Mouse (Mus musculus) embryonic facial prominence, embryonic 14.5 days (tissue): ENCODE results near the gene Foxi1. TPM values are rescaled to one million over a fixed set of nuclear protein-coding genes. Genes with fewer than 3 reads are reported as not detected.

ENCODE experiments used
- ATAC-seq: fragments of 200-750 bp; cut with Nextera tagmentation; 2 replicates; pipeline ENCODE4 v1.8.0; 2017; ENCODE audit warnings: low read depth, moderate number of reproducible peaks, moderate TSS enrichment
- DNase-seq: peaks from one replicate; pipeline ENCODE4 v3.0.0-alpha.2; 2015; ENCODE audit warnings: low spot score
- H3K27ac ChIP-seq: fragments of 300-500 bp; sonication (generic); replicated peaks from 2 replicates; pipeline ENCODE4 v1.5.1; 2014; ENCODE audit warnings: low read depth, mild to moderate bottlenecking, low read length, moderate library complexity
- H3K27me3 ChIP-seq: fragments of 300-500 bp; sonication (generic); replicated peaks from 2 replicates; pipeline ENCODE4 v1.6.1; 2014; ENCODE audit warnings: low read length; ENCODE audit not compliant: control insufficient read depth, insufficient read depth
- H3K36me3 ChIP-seq: fragments of 300-500 bp; sonication (generic); 2 replicates; pipeline ENCODE4 v1.6.1; 2014; ENCODE audit warnings: low read length, mixed read lengths; ENCODE audit not compliant: control insufficient read depth, insufficient read depth
- H3K4me1 ChIP-seq: fragments of 300-500 bp; sonication (generic); 2 replicates; pipeline ENCODE4 v1.6.1; 2014; ENCODE audit warnings: antibody characterized with exemption, low read length; ENCODE audit not compliant: control insufficient read depth, insufficient read depth
- H3K4me2 ChIP-seq: fragments of 300-500 bp; sonication (generic); 2 replicates; pipeline ENCODE4 v1.6.1; 2014; ENCODE audit warnings: low read depth, mild to moderate bottlenecking, low read length, moderate library complexity, mixed read lengths
- H3K4me3 ChIP-seq: fragments of 300-500 bp; sonication (generic); 2 replicates; pipeline ENCODE4 v1.5.1; 2014; ENCODE audit warnings: low read depth, mild to moderate bottlenecking, low read length
- H3K9ac ChIP-seq: fragments of 300-500 bp; sonication (generic); 2 replicates; pipeline ENCODE4 v1.6.1; 2014; ENCODE audit warnings: low read depth, mild to moderate bottlenecking, low read length, moderate library complexity, mixed read lengths
- H3K9me3 ChIP-seq: fragments of 300-500 bp; sonication (generic); 2 replicates; pipeline ENCODE4 v1.6.1; 2016; ENCODE audit warnings: low read length; ENCODE audit not compliant: control insufficient read depth
- whole genome bisulfite sequencing: fragments of 180-500 bp; shearing (Covaris S2); extraction: QIAGEN DNeasy Blood & Tissue Kit; methylation state at CpG from one replicate; pipeline ENCODE4 v1.1.7; 2014; 5-methylcytosine and 5-hydroxymethylcytosine counted together
- polyA plus RNA-seq: library from polyadenylated mRNA; unstranded; fragments of >200 nt; fragmentation: Nextera tagmentation; extraction: Ambion mirVana; gene quantifications from 2 replicates; pipeline ENCODE4 v1.2.1, GENCODE M21; 2014

Gene Foxi1
- polyA plus RNA-seq, 1 experiment from 2014 or later: 0.99 TPM

- 0 out of 2 replicates have a peak, but pooled peaks cover 3% of the 10 kb centered on the region for H3K4me1 ChIP-seq
- H3K9me3 ChIP-seq: no peaks in the 10 kb centered on the region
- 67% methylated on average over 2 of the region's 2 CpGs for WGBS
- H3K4me2 ChIP-seq: no peak overlapping the region
- no peaks in the 10 kb centered on the region for H3K27me3 ChIP-seq
- H3K9ac ChIP-seq: no peak overlapping the region
- no peak for DNase-seq
- H3K36me3 ChIP-seq: no peaks in the 10 kb centered on the region
- H3K27ac ChIP-seq: no peak overlapping the region
- H3K4me3 ChIP-seq: no peak overlapping the region
- ATAC-seq: no peak
These were observed 29.1 kb downstream of the Foxi1 start for GRCm38 (mm10) chr11:34178752-34179151.

- no peak overlapping the region for H3K4me3 ChIP-seq
- ATAC-seq (no peak), DNase-seq (no peak)
- no peaks in the 10 kb centered on the region for H3K27me3 ChIP-seq
- H3K4me1 ChIP-seq: no peaks in the 10 kb centered on the region
- no peaks in the 10 kb centered on the region for H3K36me3 ChIP-seq
- no peaks in the 10 kb centered on the region for H3K9me3 ChIP-seq
- no peak overlapping the region for H3K4me2 ChIP-seq
- WGBS: 76% methylated on average over 1 of the region's 1 CpGs
- H3K27ac ChIP-seq: no peak overlapping the region
- no peak overlapping the region for H3K9ac ChIP-seq
These were observed 31.5 kb downstream of the Foxi1 start for GRCm38 (mm10) chr11:34176371-34176770.

- Histone ChIP-seq H3K9ac (no peak overlapping the region), H3K9me3 (no peaks in the 10 kb centered on the region), H3K27me3 (no peaks in the 10 kb centered on the region), H3K27ac (no peak overlapping the region), H3K4me1 (peaks cover 8% of the 10 kb centered on the region; the same call in 1 of the 2 replicates), H3K4me2 (no peak overlapping the region), H3K4me3 (no peak overlapping the region), H3K36me3 (no peaks in the 10 kb centered on the region)
- ATAC-seq (no peak), DNase-seq (no peak)
- WGBS: 90% methylated on average over 1 of the region's 1 CpGs
These were observed 36.7 kb downstream of the Foxi1 start for GRCm38 (mm10) chr11:34171221-34171620.

GRCm38 (mm10) chr11:34169464-34169894 is 38.4 kb downstream of the Foxi1 start:
- 6% methylated on average over 5 of the region's 5 CpGs for WGBS
- Histone ChIP-seq H3K36me3 (no peaks in the 10 kb centered on the region), H3K4me2 (no peak overlapping the region), H3K9me3 (no peaks in the 10 kb centered on the region), H3K4me3 (no peak overlapping the region), H3K27me3 (no peaks in the 10 kb centered on the region), H3K27ac (no peak overlapping the region), H3K9ac (no peak overlapping the region), H3K4me1 (peaks cover 8% of the 10 kb centered on the region; the same call in 1 of the 2 replicates)
- DNase-seq: peak; percentile 61
- peak; percentile 88 for ATAC-seq

GRCm38 (mm10) chr11:34166392-34166791 is 41.5 kb downstream of the Foxi1 start:
- ATAC-seq (no peak), DNase-seq (peak; percentile 28)
- H3K4me1 ChIP-seq: peaks cover 8% of the 10 kb centered on the region; the same call in 1 of the 2 replicates
- no peaks in the 10 kb centered on the region for H3K27me3 ChIP-seq
- H3K4me3 ChIP-seq: no peak overlapping the region
- no peak overlapping the region for H3K4me2 ChIP-seq
- no peak overlapping the region for H3K27ac ChIP-seq
- H3K9ac ChIP-seq: no peak overlapping the region
- H3K36me3 ChIP-seq: no peaks in the 10 kb centered on the region
- WGBS: 51% methylated on average over 4 of the region's 4 CpGs
- H3K9me3 ChIP-seq: peaks cover 5% of the 10 kb centered on the region

DNA sequence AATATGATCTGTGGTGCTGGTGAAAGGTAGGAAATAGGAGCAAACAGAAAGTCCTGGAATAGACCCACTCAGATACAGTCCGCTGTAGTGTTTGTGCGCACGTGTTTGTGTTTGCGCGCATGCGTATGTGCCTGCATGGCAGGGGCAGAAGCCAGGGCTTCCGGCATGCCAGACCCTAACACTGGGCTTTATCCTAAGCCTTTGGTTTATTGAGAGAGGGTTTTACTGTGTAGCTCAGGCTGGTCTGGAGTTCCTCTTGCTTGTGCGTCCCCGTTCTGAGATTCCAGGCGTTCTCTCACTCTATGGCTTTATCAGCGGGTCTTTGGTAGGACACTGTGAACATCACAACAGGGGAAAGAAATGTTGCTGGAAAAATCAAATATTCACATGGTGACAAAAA is 42.6 kb downstream of the Foxi1 start:
- DNase-seq (no peak), ATAC-seq (no peak)
- Histone ChIP-seq H3K27ac (no peak overlapping the region), H3K27me3 (no peaks in the 10 kb centered on the region), H3K4me1 (peaks cover 8% of the 10 kb centered on the region; the same call in 1 of the 2 replicates), H3K9me3 (peaks cover 7% of the 10 kb centered on the region), H3K9ac (no peak overlapping the region), H3K4me3 (no peak overlapping the region), H3K36me3 (no peaks in the 10 kb centered on the region), H3K4me2 (no peak overlapping the region)
- WGBS: 93% methylated on average over 11 of the region's 11 CpGs

- Histone ChIP-seq H3K27ac (no peak overlapping the region), H3K9ac (no peak overlapping the region), H3K4me3 (no peak overlapping the region), H3K4me1 (no peaks in the 10 kb centered on the region), H3K4me2 (no peak overlapping the region), H3K36me3 (no peaks in the 10 kb centered on the region), H3K27me3 (no peaks in the 10 kb centered on the region), H3K9me3 (peaks cover 7% of the 10 kb centered on the region)
- ATAC-seq (no peak), DNase-seq (no peak)
- 80% methylated on average over 9 of the region's 9 CpGs for WGBS
These were observed 49.0 kb downstream of the Foxi1 start for GRCm38 (mm10) chr11:34158916-34159315.

- 80% methylated on average over 7 of the region's 7 CpGs for WGBS
- no peak for DNase-seq
- Histone ChIP-seq H3K9ac (no peak overlapping the region), H3K4me1 (no peaks in the 10 kb centered on the region), H3K9me3 (no peaks in the 10 kb centered on the region), H3K36me3 (no peaks in the 10 kb centered on the region), H3K4me2 (no peak overlapping the region), H3K27ac (no peak overlapping the region), H3K4me3 (no peak overlapping the region), H3K27me3 (no peaks in the 10 kb centered on the region)
- no peak for ATAC-seq
These were observed 52.7 kb downstream of the Foxi1 start for GRCm38 (mm10) chr11:34155235-34155634.
